Mouse (Mus musculus) liver, postnatal 0 days (tissue): ENCODE measurements around the gene Sphk2. TPM values are rescaled to one million over a fixed set of nuclear protein-coding genes. Genes with fewer than 3 reads are reported as not detected.

Experiments
- ATAC-seq: fragments of 200-750 bp; cut with Nextera tagmentation; 2 replicates; pipeline ENCODE4 v1.8.0; 2017; ENCODE audit warnings: mild to moderate bottlenecking, moderate library complexity
- DNase-seq: peaks from one replicate; pipeline ENCODE4 v3.0.0-alpha.2; 2016
- H3K27ac ChIP-seq: fragments of 300-500 bp; sonication (generic); 2 replicates; pipeline ENCODE4 v1.5.1; 2014; ENCODE audit warnings: antibody characterized with exemption, moderate library complexity, mild to moderate bottlenecking, low read depth
- H3K27me3 ChIP-seq: fragments of 300-500 bp; sonication (generic); 2 replicates; pipeline ENCODE4 v1.6.1; 2014; ENCODE audit warnings: low read length, control low read depth, mixed read lengths; ENCODE audit not compliant: insufficient read depth
- H3K36me3 ChIP-seq: fragments of 300-500 bp; sonication (generic); replicated peaks from 2 replicates; pipeline ENCODE4 v1.6.1; 2014; ENCODE audit warnings: mild to moderate bottlenecking, control low read depth, low read length, moderate library complexity, mixed read lengths; ENCODE audit not compliant: insufficient read depth
- H3K4me1 ChIP-seq: fragments of 300-500 bp; sonication (generic); 2 replicates; pipeline ENCODE4 v1.6.1; 2014; ENCODE audit warnings: antibody characterized with exemption, mild to moderate bottlenecking, control low read depth; ENCODE audit not compliant: insufficient read depth
- H3K4me2 ChIP-seq: fragments of 300-500 bp; sonication (generic); 2 replicates; pipeline ENCODE4 v1.6.1; 2014; ENCODE audit warnings: low read depth, mild to moderate bottlenecking, low read length, moderate library complexity, mixed read lengths
- H3K4me3 ChIP-seq: fragments of 300-500 bp; sonication (generic); 2 replicates; pipeline ENCODE4 v1.5.1; 2014; ENCODE audit warnings: low read depth, low read length
- H3K9ac ChIP-seq: fragments of 300-500 bp; sonication (generic); replicated peaks from 2 replicates; pipeline ENCODE4 v1.6.1; 2014; ENCODE audit warnings: mild to moderate bottlenecking, moderate library complexity
- H3K9me3 ChIP-seq: fragments of 300-500 bp; sonication (generic); 2 replicates; pipeline ENCODE4 v1.6.1; 2016; ENCODE audit warnings: mild to moderate bottlenecking, control low read depth, low read length, mixed read lengths
- CTCF ChIP-seq: sonication (generic); IDR thresholded peaks from 2 replicates; pipeline ENCODE4 v1.5.1; 2016; ENCODE audit warnings: antibody characterized with exemption, low read depth
- EP300 ChIP-seq: IDR thresholded peaks from 2 replicates; pipeline ENCODE4 v1.6.1; 2016; ENCODE audit warnings: antibody characterized with exemption, low read depth, mild to moderate bottlenecking
- WGBS: fragments of 180-500 bp; shearing (Covaris S2); extraction: QIAGEN DNeasy Blood & Tissue Kit; methylation state at CpG from one replicate; pipeline ENCODE4 v1.1.7; 2014; ENCODE audit not compliant: insufficient replicate concordance; 5-methylcytosine and 5-hydroxymethylcytosine counted together
- polyA plus RNA-seq: library from polyadenylated mRNA; unstranded; fragments of >200 nt; fragmentation: Nextera tagmentation; extraction: Ambion mirVana; gene quantifications from 2 replicates; pipeline ENCODE4 v1.2.1, GENCODE M21; 2015

Gene Sphk2
- polyA plus RNA-seq, 1 experiment from 2014 or later, result 15.5 TPM

GRCm38 (mm10) chr7:45715090-45715708, 2.6 kb downstream of the Sphk2 start, which contains the start of gene Rpl18:
Gene Rpl18, plus strand, starts transcription at chr7:45715457.
- H3K27ac ChIP-seq, result peak within 1 kb of the TSS; percentile 94
- H3K9me3 ChIP-seq, result no peaks in the 10 kb centered on the region
- TF ChIP-seq EP300 (peak; percentile 64; the same call in 1 of the 2 replicates), CTCF (peak; percentile 6; the same call in 1 of the 2 replicates)
- H3K4me2 ChIP-seq, result peak within 1 kb of the TSS; percentile 89
- WGBS, result 5% methylated on average over 34 of the region's 34 CpGs
- H3K4me1 ChIP-seq, result peaks cover 48% of the 10 kb centered on the region
- H3K4me3 ChIP-seq, result peak within 1 kb of the TSS; percentile 84
- DNase-seq (peak; percentile 96), ATAC-seq (peak; percentile 85)
- H3K27me3 ChIP-seq, result no peaks in the 10 kb centered on the region
- peak within 1 kb of the TSS; percentile 69 for H3K9ac ChIP-seq
- H3K36me3 ChIP-seq, result peaks cover 42% of the 10 kb centered on the region

- TF ChIP-seq CTCF (no peak), EP300 (no peak)
- peak overlapping the region; percentile 89 for H3K4me2 ChIP-seq
- peaks cover 46% of the 10 kb centered on the region for H3K4me1 ChIP-seq
- peaks cover 40% of the 10 kb centered on the region for H3K36me3 ChIP-seq
- 11% methylated on average over 14 of the region's 14 CpGs for WGBS
- peak overlapping the region; percentile 88 for H3K27ac ChIP-seq
- H3K4me3 ChIP-seq, result peak overlapping the region; percentile 84
- ATAC-seq (peak; percentile 48), DNase-seq (no peak)
- H3K27me3 ChIP-seq, result no peaks in the 10 kb centered on the region
- peak overlapping the region; percentile 69 for H3K9ac ChIP-seq
- no peaks in the 10 kb centered on the region for H3K9me3 ChIP-seq
These were observed 3.1 kb downstream of the Sphk2 start for GRCm38 (mm10) chr7:45714630-45715089.

- ATAC-seq (peak; percentile 6; the same call in 1 of the 2 replicates), DNase-seq (no peak)
- H3K27me3 ChIP-seq, result no peaks in the 10 kb centered on the region
- H3K4me3 ChIP-seq, result peak overlapping the region; percentile 84
- H3K36me3 ChIP-seq, result peaks cover 36% of the 10 kb centered on the region
- 66% methylated on average over 6 of the region's 6 CpGs for WGBS
- H3K9ac ChIP-seq, result peak overlapping the region; percentile 69
- H3K4me2 ChIP-seq, result peak overlapping the region; percentile 89
- H3K4me1 ChIP-seq, result peaks cover 39% of the 10 kb centered on the region
- TF ChIP-seq CTCF (no peak), EP300 (peak; percentile 31; the same call in 1 of the 2 replicates)
- peak overlapping the region; percentile 88 for H3K27ac ChIP-seq
- no peaks in the 10 kb centered on the region for H3K9me3 ChIP-seq
These were observed 3.8 kb downstream of the Sphk2 start for GRCm38 (mm10) chr7:45713881-45714520.

- H3K9ac ChIP-seq, result peak overlapping the region; percentile 16
- no peaks in the 10 kb centered on the region for H3K9me3 ChIP-seq
- ATAC-seq (no peak), DNase-seq (no peak)
- 0 out of 2 replicates have a peak overlapping the region, but pooled peaks have one; percentile 84 for H3K4me3 ChIP-seq
- 90% methylated on average over 16 of the region's 16 CpGs for WGBS
- peak overlapping the region; percentile 88 for H3K27ac ChIP-seq
- H3K27me3 ChIP-seq, result no peaks in the 10 kb centered on the region
- peaks cover 42% of the 10 kb centered on the region for H3K4me1 ChIP-seq
- H3K36me3 ChIP-seq, result peaks cover 36% of the 10 kb centered on the region
- peak overlapping the region; percentile 89 for H3K4me2 ChIP-seq
- TF ChIP-seq EP300, result no peak
- no peak for TF ChIP-seq CTCF
These were observed 4.4 kb downstream of the Sphk2 start for GRCm38 (mm10) chr7:45713396-45713795.

DNA sequence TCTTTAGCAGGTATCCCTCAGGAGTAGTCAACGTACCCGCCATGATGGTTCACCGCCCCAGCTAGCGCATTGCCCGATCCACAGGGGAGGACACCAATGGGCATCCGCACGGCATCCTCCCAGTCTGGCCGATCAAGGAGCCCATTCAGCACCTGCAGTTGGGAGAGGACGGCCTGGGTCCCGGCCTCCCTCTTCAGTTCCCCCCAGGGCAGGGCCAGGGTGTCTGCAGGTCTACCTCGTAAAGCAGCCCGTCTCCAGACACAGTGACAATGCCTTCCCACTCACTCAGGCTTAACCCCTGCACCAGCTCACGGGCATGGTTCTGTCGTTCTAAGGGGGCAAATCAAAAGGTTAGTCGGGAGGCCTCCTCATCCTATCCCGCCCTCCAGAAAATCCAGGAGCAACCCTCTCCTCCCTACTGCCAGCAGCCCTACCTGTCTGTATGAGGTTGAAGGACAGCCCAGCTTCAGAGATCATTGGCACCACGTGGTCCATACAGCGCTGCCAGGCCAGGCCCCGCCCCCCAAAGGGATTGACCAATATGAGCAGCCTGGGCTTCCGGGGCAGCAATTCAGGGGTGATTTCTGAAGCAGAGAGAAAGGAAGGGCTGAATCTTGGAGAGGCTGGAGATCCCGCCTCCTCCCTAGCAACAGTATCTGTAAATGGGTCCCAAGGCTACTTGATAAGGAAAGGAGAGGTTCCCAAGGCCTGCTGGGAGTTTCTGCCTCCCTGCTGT, 5.6 kb downstream of the Sphk2 start:
- Histone ChIP-seq H3K9me3 (no peaks in the 10 kb centered on the region), H3K27me3 (no peaks in the 10 kb centered on the region), H3K9ac (no peak overlapping the region), H3K4me2 (no peak overlapping the region), H3K36me3 (peaks cover 36% of the 10 kb centered on the region), H3K4me1 (peaks cover 51% of the 10 kb centered on the region), H3K4me3 (no peak overlapping the region), H3K27ac (peak overlapping the region; percentile 88)
- TF ChIP-seq EP300 (no peak), CTCF (no peak)
- DNase-seq, result peak; percentile 80
- WGBS, result 85% methylated on average over 21 of the region's 21 CpGs
- peak; percentile 16 for ATAC-seq
